Mouse (Mus musculus) B cell, adult 2 months (primary cell): ENCODE results near the gene Lcn2.

Experiments used
- DNase-seq, 2 experiments: peaks; one replicate each; pipeline ENCODE4 v3.0.0; 2022

Gene Lcn2

DNA sequence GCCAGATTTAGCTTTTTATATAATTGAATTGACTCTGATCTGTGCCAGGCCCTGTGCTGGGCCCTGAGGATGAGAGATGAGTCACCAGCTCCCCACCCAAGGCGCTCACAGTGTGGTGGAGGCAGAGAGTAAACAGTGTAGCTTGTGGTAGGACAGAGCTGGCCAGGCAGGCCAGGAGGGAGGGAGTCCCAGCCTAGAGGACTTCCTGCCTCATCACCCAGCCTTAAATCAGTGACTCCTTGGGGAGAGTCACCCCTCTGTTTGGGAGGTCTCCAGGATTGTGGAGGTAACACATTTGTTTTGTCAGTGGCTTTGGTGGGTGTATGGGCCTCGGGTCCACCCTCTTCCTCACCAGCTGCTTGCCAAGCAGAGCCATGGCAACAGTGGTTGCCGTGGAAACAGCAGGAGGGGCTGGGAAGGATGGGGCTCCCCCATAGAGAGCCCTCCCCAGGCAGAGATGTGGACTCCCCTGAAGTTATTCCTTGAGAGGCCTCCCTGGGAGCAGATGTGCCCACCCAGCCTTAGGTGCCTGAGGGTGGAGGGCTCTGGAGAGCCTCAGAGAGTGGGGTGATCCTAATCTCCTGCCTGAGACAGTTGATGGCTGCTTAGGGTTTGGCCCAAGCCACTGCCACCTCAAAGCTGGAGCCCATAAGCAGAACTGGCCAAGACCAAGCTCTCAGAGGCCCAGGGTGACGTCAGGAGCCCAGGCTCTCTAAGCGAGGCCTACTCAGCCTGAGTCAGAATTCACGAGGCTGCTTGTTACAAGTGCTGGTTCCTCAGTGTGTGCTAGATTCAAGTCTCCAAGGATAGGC lies 45.3 kb downstream of the Lcn2 start:
- DNase-seq: no peak

- DNase-seq: no peak
Measured at GRCm38 (mm10) chr2:32342039-32342438, 46.0 kb downstream of the Lcn2 start.

DNA sequence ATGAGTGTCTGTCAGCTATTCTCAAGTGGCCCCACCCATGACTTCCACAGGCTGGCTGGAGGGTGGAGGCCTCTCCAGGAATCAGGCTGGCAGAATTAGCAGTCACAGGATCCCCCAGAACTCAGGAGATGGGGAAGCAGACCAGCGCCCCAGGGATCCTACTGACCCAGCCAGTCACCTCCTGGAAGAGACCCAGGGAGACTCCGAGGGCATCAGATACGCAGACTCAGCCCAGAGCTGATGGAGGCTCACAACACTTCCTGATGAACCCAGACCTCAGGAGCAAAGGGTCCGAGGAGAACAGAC lies 46.5 kb downstream of the Lcn2 start:
- DNase-seq: no peak

DNA sequence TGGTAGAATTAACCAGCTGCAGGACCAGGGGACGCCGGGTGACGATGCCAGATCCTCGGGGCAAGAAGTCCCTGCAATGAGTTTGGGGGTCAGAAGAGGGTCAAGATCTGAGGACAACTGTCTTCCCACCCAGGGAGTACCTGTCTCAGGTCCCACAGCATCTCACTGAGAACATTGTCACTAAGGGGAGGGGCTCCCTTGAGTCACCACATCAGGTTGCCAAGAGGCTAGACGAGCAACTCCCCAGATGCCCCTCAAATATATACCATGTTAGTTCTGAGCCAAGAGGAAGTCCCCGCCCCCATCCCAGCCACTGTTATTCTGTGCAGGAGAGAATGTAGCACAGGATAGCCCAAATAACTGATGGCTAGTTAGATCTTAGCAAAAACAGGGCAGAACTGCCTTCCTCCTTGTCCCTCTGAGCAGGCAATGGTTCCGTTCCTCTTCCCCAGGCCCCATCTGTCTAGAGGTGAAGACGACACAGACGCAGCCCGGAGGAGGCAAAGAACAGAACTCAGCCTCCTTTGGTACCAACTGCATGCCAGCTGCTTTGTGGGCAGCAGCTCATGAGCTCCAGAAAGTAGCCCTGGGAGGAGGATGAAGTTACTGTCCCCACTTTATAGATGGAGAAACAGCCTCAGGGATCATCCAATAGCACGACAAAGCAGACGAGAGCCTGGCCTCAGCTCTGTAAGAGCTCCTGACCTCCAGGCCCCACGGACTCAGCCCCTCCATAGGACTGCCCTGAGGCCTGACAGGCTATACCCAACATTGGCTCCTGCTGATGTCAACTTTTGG lies 47.0 kb downstream of the Lcn2 start:
- DNase-seq: no peak

DNA sequence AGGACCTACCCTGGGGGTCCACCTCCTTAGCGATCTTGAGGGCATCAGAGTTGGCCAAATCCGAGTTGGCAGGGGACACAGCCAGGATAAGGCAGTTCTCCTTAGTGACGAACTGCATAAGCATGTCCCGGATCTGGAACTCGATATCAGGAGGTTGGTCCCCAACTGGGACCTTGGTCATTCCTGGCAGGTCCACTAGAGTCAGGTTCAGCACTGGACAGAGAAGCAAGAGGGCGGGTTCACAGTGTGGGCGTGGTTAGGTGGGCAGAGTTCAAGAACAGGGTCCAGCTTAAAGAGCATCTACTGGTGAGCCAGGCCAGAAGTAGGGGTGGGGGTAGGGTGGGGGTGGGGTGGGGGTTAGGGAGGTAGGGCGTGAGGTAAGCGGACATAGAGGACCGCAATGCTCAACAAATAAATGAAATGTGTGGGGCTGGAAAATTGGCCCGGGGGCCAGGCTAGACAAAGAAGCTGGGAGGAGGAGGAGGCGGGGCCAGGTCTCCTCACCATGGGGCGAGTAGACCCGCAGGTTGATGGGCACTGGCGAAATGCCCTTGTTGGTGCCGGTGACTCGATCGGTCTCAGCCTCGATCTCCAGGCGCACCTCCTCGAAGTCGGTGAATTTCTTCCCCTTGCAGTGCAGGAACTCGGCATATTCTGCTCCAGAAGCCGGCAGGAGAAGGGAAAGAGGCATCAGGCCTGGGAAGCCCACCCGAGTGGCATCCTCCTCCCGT lies 48.0 kb downstream of the Lcn2 start:
- DNase-seq: no peak

GRCm38 (mm10) chr2:32335888-32336287 lies 52.2 kb downstream of the Lcn2 start:
- no peak for DNase-seq
